Mouse (Mus musculus) splenic B cell, adult 2 months (primary cell): Measurements from ENCODE around the gene Rbms3.

Experiments used
- DNase-seq: peaks from one replicate; pipeline ENCODE4 v3.0.0-alpha.2; 2011; ENCODE audit warnings: low read depth, low spot score
- H3K27me3 ChIP-seq: 2 replicates; pipeline ENCODE4 v1.6.1; 2012; ENCODE audit warnings: mild to moderate bottlenecking, low read length, moderate library complexity, mixed read lengths; ENCODE audit not compliant: control insufficient read depth, poor library complexity, insufficient read depth, severe bottlenecking
- H3K36me3 ChIP-seq: 2 replicates; pipeline ENCODE4 v1.6.1; 2012; ENCODE audit warnings: mild to moderate bottlenecking, low read length, moderate library complexity, mixed read lengths; ENCODE audit not compliant: control insufficient read depth, poor library complexity, insufficient read depth, severe bottlenecking

Gene Rbms3

GRCm38 (mm10) chr9:116999186-116999585, 630.5 kb downstream of the Rbms3 start:
- DNase-seq, result no peak
- H3K36me3 ChIP-seq, result no peaks in the 10 kb centered on the region
- H3K27me3 ChIP-seq, result no peaks in the 10 kb centered on the region

DNA sequence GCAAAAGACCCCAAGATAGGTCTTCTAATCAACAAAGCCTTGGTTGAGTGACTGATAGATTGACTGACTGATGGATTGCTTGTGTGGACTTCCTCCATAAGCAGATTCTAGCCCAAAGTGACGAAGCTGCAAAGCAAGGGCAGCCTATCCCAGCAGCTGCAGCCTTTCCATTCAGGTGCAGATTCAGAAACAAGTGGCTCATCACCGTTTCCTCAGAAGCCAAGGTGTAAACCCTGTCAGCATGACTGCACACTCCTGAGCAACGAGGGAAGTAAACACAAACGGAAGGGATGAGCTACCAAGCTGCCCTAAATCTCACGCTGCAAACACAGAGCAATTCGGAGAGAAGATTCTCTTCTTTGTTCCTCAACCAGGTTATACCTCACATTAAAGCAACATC, 639.4 kb downstream of the Rbms3 start:
- DNase-seq, result no peak
- no peaks in the 10 kb centered on the region for H3K27me3 ChIP-seq
- H3K36me3 ChIP-seq, result no peaks in the 10 kb centered on the region

- Histone ChIP-seq H3K36me3 (no peaks in the 10 kb centered on the region), H3K27me3 (no peaks in the 10 kb centered on the region)
- no peak for DNase-seq
These were observed 648.9 kb downstream of the Rbms3 start for GRCm38 (mm10) chr9:116980801-116981200.

GRCm38 (mm10) chr9:116977428-116977827, 652.3 kb downstream of the Rbms3 start:
- no peak for DNase-seq
- H3K36me3 ChIP-seq, result no peaks in the 10 kb centered on the region
- H3K27me3 ChIP-seq, result no peaks in the 10 kb centered on the region

- no peaks in the 10 kb centered on the region for H3K36me3 ChIP-seq
- DNase-seq, result no peak
These were observed 652.9 kb downstream of the Rbms3 start for GRCm38 (mm10) chr9:116976575-116977408.

GRCm38 (mm10) chr9:116975269-116975668, 654.4 kb downstream of the Rbms3 start:
- Histone ChIP-seq H3K27me3 (no peaks in the 10 kb centered on the region), H3K36me3 (no peaks in the 10 kb centered on the region)
- DNase-seq, result no peak

More at GRCm38 (mm10) chr9:116976575-116977408, 652.9 kb downstream of the Rbms3 start:
- H3K27me3 ChIP-seq, result no peaks in the 10 kb centered on the region

GRCm38 (mm10) chr9:116974134-116974533, 655.6 kb downstream of the Rbms3 start:
- H3K27me3 ChIP-seq, result no peaks in the 10 kb centered on the region
- no peaks in the 10 kb centered on the region for H3K36me3 ChIP-seq
- no peak for DNase-seq

GRCm38 (mm10) chr9:116973594-116973993, 656.1 kb downstream of the Rbms3 start:
- H3K27me3 ChIP-seq, result no peaks in the 10 kb centered on the region
- DNase-seq, result no peak
- H3K36me3 ChIP-seq, result no peaks in the 10 kb centered on the region

DNA sequence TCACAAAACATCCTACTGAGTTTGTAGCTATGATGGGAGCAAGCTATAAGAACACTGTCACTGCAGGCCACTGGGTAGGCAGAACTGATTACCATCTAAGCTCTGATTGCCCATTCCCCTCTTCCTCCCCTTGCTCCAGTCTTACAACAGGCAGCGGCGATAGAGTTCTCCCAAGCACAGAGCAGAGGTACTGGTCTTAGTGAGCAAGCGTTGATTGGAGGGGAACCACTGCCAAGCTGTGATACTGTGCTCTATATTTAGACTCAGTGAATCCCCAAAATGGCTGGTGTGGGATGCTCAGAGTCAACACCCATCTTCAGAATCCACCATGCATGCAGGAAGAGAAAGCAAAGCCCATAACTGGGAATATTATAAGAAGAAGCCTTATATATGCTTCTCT, 662.4 kb downstream of the Rbms3 start:
- Histone ChIP-seq H3K36me3 (no peaks in the 10 kb centered on the region), H3K27me3 (no peaks in the 10 kb centered on the region)
- DNase-seq, result no peak

DNA sequence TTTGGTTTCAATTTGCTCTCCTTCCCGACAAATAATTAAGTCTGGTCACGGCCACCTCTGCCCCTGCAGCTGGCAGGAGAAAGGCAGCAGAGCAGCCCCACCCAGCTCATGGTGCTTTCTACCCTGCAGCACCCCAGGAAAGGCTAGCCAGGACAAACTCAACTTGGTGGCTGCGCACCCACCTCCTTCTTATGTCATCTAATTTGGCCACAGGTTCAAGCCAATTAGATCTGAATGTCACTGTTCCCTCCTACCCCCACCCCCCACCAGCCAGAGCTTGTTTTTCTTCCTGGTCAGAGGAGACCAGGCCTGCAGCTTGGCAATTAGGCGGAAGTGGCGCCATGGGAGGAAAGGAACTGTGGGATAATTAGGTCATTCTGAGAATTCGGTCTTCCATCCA, 664.0 kb downstream of the Rbms3 start:
- DNase-seq, result no peak
- Histone ChIP-seq H3K36me3 (no peaks in the 10 kb centered on the region), H3K27me3 (no peaks in the 10 kb centered on the region)

GRCm38 (mm10) chr9:116956156-116956555, 673.6 kb downstream of the Rbms3 start:
- DNase-seq, result no peak
- Histone ChIP-seq H3K36me3 (no peaks in the 10 kb centered on the region), H3K27me3 (no peaks in the 10 kb centered on the region)

GRCm38 (mm10) chr9:116948211-116948610, 681.5 kb downstream of the Rbms3 start:
- no peak for DNase-seq
- no peaks in the 10 kb centered on the region for H3K27me3 ChIP-seq

GRCm38 (mm10) chr9:116947369-116947768, 682.3 kb downstream of the Rbms3 start:
- Histone ChIP-seq H3K36me3 (no peaks in the 10 kb centered on the region), H3K27me3 (no peaks in the 10 kb centered on the region)
- no peak for DNase-seq

More at GRCm38 (mm10) chr9:116948211-116948610, 681.5 kb downstream of the Rbms3 start:
- H3K36me3 ChIP-seq, result no peaks in the 10 kb centered on the region

- no peaks in the 10 kb centered on the region for H3K27me3 ChIP-seq
- no peaks in the 10 kb centered on the region for H3K36me3 ChIP-seq
- DNase-seq, result no peak
These were observed 682.9 kb downstream of the Rbms3 start for GRCm38 (mm10) chr9:116946787-116947186.

DNA sequence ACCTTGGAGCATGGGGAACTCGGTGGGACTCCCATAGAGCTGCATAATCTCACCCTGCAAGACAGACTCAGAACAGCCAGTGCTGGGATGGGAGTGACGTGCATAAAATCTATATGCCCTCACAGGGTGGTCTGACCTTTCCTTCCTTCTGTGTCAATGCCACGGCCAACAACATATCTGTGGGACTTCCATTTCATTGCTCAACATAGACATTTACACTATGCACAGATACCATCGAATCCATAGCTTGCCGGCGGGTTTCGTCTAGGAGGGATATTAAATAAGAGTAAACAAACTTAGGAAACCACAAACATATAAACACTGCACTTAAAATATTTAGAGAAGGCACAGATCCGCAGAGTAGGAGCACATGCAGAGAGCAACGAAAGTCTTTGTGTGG, 684.0 kb downstream of the Rbms3 start:
- no peak for DNase-seq
- Histone ChIP-seq H3K36me3 (no peaks in the 10 kb centered on the region), H3K27me3 (no peaks in the 10 kb centered on the region)

- no peaks in the 10 kb centered on the region for H3K27me3 ChIP-seq
- no peaks in the 10 kb centered on the region for H3K36me3 ChIP-seq
- no peak for DNase-seq
These were observed 685.8 kb downstream of the Rbms3 start for GRCm38 (mm10) chr9:116943902-116944301.
